Mouse (Mus musculus) right cerebral cortex, postnatal 25 days (tissue): ENCODE data around the gene Mrs2.

Source experiments
- DNase-seq: peaks from one replicate; pipeline ENCODE4 v3.0.0; 2022

The Mrs2 gene

DNA sequence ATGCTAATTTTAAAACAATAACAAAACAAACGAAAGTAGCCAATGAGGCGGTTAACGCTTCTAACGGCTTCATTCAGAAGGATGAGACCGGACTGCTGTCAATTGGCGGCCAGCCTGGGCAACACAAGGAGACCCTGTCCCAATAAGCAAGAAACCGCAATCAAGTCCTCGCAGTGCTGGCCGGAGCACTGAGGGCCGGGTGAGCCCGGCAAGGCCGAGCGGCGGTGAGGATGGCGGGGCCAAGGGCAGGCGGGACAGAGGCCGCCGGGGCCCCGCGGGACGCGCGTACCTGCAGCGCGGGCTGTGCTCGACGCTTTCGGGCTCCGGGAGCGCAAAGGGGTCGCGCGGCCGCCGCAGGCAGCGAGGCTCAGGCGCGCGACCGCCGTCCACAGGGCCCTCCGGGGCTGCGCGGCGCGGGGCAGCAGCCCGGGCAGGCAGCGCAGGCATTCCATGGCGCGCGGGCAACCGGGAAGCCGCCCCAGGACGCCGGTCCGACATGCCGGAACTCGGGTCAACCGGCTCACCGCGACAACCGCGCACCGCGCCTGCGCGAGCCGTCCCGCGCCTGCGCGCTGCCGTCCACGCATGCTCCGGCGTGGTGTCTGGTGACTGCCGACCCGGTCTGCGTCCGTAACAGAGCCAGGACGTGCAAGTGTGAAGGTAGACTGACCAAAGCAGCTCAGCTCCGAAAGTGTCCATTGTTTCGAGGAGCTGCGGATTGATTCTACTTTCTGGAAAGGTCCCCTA is at the start of gene Mrs2:
Mrs2 (minus strand) TSS at position 587 of the 747 bp plus-strand sequence.
- peak; percentile 91 for DNase-seq

DNA sequence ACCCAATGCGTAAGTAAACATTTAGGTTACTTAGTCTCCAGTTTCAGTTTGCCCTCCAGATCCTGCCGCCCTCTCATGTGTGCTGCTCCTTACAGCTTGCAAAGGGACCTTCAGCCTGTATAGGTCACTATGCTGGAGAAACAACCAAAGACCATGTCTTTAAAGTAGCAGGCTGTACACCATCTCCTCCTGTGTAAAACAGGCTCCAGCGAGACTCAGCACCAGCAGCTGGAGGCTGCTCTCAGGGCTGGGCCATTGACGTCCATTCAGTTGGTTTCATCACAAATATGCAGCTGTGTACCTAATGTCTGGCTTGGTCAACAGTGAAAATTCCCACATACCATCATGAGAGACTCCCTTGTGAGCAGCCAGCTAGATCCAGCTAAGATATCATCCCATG is 49.6 kb upstream of the Mrs2 start:
- no peak for DNase-seq

DNA sequence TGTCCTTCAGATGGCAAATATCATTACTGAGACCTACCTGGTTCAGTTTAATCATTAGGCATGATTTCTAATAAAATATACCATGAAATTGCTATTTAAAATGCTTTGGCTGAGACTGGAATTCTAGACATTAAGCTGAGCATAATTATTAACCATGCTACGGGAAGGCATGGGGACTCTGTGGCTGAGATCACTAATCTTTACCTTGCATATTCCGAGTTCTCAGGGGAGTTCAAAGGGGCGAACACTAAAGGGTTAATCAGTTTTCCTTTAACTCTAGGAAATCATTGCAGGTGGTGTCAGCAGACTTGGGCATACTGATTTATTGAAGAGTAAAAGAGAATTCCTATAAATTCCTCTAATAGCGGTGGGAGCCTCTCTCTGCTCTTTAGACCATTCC is 47.0 kb upstream of the Mrs2 start:
- DNase-seq, result no peak

DNA sequence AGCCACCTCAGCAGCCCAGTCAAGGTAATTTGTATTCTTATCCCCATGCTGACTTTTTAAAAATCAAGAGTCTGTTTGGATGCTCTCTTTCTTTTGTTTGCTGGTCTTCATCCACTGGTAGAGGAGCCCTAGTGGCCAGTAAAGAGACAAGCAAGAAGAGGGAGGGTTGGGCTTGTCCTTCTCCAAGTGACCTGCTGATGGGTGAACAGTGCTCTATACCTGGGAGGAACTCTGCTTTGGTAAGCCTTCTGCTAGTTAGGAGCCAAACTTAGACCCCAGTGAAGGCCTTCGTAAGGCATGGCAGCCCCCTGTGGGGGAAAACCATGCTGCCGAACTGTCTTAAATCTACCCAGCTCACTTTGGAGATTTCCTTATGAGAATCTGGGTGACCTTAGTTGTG is 46.5 kb upstream of the Mrs2 start:
- DNase-seq, result no peak

DNA sequence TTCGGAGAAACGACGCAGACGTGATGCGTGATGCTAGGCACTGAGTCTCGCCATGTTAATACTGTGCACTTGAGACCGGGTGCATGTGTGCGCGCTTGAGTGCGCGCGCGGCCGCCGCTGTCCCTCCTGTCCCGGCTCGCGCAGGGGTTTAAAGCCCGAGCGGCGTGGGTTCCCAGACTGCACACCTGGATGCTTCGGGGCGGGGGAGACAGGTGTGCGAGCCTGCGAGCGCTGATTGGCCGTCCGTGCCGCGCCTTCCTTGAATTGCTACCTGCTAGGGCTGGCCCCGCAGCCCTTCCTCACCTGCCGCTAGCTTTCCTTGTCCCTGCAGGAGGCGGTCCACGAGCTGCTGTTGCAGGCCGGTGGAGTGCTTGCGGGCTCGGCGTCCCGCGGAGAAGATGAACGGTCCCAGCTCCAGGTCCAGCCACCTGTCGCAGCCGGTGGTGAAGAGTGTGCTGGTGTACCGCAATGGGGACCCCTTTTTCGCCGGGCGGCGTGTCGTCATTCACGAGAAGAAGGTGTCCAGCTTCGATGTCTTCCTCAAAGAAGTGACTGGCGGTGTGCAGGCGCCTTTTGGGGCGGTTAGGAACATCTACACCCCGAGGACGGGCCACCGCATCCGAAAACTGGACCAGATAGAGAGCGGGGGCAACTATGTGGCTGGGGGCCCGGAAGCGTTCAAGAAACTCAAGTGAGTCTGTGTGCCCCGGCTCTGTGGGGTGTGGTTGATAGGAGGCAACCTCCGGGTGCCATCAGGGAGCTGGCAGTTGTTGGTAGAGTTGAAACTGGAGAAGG is 35.9 kb upstream of the Mrs2 start, which contains the start of gene Dcdc2a:
Dcdc2a (plus strand) TSS at position 132 of the 795 bp plus-strand sequence.
- DNase-seq, result peak; percentile 20

DNA sequence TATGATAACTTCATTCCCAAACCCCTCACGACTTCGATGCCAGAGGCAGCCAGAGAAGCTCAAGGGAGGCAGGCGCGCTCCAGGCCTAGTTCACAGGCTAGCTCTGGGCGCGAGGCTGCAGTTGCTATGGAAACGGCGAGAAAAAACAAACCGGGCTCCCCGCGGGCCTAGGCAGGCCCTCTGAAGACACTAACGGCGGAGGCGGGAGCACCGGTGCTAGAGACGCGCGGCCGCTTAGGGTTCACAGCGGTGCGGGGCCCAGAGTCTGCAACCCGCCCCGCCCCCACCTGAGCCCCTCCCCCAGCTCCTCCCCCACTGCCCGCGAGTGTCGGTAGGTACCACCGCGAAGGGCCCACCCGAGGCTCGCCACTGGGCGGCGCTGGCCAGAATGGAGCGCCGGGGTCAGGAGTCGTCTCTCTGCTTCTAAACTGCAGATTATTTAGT is 35.0 kb upstream of the Mrs2 start:
- peak; percentile 77 for DNase-seq

DNA sequence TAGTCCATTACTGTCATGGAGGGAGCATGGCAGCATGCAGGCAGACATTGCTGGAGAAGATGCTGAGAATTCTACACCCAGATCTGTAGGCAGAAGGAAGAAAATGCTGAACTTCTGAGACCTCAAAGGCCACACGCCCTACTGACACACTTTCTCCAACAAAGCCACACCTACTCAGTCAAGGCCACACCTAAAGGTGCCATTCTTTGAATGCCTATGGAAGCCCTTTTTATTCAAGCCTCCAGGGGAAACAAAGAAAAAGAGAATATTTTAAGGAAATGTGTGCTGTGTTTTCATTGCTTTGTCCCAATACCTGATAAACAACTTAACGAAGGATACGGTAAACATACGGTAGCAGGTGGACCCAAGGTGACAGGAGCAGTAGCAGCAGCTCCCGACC is 32.5 kb upstream of the Mrs2 start:
- DNase-seq, result no peak

DNA sequence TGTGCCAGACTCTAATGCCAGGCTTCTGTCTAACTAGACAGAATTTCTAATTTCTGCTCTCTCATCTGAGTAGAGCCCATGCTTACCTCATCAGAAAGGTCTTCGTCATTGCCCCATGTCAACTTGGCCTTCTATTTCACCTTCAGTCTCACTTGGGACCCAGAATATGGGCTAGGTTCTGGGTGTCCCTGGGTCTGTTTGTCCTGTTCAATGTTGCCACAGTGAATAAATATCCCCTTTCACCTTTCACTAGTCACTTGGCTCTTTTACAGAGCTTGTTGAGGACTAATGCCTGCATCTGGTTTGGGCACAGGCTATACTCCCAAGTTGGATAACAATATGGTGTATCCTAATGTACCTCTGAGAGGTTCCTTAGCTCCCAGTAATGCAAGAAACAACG is 19.3 kb upstream of the Mrs2 start:
- no peak for DNase-seq

DNA sequence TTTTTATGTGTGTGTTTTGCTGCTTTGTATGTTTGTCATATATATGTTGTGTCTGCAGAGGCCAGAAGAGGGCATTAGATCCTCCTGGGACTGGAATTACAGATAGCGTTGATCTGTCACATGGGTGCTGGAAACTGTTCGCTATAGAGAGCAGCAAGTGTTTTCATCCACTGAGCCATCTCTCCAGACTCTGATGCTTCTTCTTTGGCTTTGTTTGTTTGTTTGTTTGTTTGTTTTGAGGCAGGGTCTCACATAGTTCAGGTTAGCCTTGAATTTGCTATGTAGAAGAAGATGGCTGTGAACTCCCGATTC is 6.9 kb upstream of the Mrs2 start:
- DNase-seq, result no peak

DNA sequence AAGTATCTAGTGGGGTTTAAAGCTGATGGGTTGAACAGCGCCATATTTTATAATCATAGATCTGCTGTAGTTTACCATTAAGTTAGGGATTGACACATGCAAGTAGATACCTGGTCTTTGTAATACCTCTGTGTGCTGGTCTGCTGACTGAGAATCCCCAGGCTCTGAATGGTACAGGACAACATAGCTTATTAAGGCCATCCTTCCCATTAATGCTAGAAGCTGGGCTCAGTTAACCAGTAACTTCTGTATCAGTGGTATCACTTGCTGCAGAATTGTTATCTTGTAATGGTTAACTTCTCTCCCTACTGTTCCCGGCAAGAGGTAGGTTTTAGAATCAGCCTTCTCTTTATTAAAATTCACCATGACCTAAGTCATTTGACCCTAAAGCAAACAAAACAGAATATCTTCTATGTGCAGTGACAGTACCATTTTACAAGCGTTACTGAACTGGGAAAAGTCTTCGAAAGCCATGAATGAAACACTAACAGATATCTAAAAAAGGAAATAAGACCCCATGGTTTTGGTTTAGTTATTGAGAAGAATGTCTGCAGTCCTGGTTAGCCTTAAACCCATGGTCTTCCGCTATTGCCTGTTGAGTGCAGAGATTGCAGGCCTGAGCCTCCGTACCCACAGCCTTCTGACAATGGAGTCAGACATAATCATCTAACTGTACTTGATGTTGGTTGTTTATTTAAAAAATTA is 6.4 kb upstream of the Mrs2 start:
- no peak for DNase-seq

DNA sequence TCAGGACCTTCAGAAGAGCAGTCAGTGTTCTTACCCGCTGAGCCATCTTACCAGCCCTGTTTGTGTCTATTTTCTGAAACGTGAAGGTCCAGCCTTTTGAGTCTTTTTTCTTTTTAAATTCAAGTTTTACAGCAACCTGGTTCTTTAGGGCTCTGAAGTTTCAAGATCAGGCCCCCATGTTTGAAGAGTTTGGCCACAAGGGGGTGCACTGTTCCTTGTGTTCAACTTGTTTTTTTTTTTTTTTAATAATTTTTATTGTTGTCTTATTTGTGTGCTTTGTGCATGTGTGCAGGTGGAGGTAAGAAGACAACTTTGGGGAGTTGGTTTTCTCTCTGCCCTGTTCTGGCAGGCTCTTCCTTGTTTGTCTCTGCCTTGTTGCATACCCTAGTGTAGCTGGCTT is 4.5 kb upstream of the Mrs2 start:
- DNase-seq, result no peak

DNA sequence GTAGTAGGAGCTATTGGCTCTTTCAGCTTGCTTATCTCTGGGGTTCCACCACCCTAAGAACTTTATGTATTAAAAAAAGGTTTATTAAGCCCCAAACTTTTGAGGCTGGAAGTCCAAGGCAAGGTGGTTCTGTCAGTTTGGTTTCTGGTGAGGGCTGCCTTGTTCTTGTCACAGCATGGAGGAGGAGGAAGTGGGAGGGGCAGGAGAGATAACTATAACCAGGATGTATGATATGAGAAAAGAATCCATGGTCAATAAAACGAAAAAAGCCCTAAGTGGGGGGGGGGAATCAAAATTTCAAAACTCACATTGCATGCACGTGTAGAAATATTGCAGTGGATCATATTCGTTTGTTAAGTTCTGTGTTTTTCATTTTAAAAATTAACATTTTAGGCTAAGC is 3.0 kb upstream of the Mrs2 start:
- no peak for DNase-seq

DNA sequence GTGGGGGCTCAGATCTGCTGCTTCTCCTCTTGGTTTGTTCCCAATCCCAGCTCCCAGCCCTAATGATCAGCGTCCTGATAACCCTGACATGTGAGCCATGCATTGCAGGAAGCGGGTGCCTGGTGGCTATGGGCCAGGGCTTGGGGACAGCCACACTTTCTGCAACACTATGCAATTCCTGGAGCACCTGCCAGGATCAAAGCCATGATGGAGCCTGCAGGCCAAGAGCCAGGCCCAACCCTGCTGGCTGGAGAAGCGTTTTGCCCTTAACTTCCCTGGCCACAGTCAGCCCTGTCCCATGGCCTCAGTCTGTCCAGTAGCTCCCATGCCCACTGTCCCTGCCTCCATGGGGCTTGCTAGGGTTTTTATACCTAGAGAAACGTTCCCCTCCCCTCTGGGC is 2.2 kb upstream of the Mrs2 start:
- DNase-seq, result no peak

DNA sequence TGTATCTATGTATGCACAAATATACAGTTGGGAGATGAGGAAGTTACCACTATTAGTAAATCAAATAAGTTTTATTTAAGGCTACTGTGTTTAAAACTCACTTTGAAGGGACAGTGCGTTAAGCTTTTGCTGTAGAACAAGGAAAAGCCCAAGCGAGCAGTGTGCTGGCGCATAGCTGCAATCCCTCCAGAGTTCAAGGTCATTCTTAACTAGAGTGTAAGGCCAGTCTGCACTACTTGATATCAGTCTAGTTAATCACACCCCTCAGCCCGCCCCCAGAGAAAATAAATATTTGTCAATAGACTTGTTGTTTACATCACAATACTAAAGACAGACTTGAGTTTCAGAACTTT is 337 bp upstream of the Mrs2 start:
- no peak for DNase-seq

DNA sequence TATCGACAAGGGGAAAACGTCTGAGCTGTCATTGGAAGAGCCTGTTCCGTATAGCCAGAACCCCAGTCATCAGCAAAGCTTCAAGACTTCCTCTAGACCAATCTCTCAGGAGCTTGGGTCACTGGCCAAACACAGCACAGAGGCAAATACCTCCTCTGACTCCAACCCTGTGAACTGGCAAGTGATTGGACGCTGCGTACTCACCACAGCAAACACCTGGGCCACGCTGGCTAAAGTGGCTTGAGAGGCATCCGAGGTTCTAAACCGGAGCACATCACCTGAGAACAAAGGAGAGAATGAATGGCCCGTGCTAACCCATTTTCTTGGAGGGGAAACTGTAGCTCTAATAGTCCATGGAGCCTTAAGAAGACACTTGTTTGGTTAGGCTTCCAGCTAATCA is 1.9 kb downstream of the Mrs2 start:
- no peak for DNase-seq

DNA sequence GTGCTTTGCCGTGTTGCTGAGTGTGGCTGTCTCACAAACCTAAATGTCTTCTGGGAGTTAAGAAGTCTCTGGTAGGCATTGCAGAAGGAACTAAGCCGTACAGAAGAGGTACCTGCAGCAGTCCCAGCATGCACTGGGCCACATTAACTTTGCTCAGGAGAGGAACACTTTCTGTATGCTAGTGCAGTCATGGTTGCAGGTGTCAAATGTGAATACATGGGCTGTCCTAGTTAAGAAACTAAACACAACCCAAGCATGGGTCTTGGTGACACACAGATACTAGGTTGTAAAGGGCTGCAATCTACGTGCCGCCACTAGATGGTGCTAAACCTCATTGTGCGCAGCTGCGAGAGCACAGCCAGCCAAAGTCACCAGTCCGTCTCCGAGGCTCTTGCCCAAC is 13.1 kb downstream of the Mrs2 start:
- DNase-seq, result no peak

DNA sequence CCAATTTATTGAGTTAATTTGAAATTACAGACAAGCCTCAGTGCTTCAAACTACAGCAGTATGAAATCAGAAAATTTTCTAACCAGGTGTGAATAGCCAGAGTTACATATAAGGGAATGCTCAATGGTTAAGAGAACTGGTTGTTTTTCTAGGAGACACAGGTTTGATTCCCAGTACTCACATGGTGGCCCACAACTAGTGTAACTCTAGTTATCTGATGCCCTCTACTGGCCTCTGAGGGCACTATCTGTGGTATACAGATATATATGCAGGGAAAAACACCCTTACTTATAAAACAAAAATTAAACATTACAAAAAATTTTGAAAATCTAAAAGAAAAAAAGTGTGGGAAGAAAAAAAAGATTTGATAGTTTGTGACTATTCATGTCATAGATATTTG is 17.2 kb downstream of the Mrs2 start:
- DNase-seq, result no peak

DNA sequence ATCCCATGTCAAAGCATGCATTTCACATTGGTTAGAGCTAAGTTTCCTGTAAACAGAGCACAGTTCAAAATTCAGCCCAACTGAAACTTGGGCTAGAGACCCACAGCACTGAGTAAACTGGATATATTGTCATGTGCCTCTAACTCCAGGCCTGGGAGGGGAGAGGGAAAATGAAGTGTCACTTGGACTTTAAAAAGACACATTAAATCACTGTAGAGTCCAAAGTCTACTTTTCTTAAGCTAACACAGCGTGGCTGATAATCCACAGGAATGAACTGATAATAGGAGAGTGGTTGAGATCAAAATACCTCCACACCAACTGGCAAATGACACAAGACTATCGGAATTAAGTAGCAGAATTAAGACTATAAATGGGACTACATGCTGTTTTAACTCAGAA is 20.6 kb downstream of the Mrs2 start:
- no peak for DNase-seq

DNA sequence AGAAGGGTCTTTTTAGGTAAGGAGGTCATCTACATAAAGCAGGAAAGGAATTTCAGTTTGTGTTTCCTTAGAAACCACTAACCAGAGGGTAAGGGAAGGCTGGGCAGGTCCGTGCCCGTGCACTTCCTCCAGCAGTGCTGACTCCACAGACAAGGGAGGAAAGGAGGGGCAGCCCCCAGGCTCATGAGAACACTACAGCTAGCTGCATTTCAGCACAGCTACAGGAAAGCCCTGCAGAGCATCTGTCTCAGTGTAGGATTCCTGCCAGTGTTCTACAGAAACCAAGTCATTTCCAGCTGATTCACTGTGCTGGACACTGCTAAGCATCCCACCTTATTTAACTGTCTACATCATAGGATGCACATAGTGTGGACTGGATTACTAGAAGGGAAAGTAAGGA is 27.0 kb downstream of the Mrs2 start:
- no peak for DNase-seq

DNA sequence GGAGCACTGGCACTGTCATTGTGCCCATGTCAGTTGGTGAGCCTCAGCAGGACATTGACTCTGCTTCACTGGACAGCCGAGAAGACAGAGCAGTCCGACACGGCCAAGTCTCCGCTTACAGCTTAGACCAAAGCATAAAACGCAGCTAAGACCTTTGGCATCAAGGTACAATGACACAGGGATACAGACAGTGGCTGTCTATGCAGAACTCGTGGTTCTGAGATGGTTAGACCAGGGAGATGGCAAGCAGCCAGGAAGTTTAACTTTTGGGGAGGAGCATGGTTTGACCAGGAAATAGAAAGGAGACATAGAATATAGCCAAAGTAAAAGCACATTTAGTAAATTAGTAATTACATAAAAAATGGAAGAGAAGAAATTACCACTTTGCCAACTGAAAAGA is 31.2 kb downstream of the Mrs2 start:
- no peak for DNase-seq

DNA sequence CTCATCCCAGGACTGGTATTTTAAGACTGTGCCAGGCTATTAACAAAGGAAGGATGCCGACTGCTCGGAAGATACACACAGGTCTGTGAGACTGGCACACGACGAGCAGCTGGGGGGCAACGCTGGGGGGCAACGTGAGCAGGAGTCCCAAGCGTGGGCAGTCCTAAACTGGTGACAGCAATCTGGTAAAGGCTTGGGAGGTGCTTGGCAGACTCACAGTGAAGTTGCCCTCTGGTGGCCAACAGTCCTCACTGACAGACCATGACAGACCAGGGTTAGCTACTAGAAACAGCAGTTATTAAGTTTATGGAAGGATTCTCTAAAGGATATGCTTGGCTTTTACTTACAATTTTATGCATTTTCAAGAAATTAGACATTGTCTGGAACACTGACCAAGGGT is 31.8 kb downstream of the Mrs2 start:
- peak; percentile 42 for DNase-seq

DNA sequence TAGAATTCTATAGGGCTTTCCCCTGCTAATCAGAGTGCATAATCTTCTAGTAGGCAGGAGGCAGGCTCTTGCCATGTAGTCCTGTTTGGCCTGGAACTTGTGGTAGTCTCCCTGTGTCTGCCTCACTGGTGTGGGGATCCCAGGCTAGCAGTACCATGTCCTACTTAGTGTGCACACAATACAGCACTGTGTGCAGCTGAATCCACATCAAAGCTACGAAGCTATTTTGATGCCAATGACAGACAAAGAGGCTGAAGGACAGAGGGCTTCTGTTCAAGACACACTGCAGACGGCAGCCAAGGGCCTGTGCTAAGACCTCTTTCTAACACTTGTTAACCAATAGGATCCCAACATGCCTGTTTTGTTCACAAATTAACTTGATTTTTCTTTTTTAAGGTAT is 34.7 kb downstream of the Mrs2 start:
- no peak for DNase-seq

DNA sequence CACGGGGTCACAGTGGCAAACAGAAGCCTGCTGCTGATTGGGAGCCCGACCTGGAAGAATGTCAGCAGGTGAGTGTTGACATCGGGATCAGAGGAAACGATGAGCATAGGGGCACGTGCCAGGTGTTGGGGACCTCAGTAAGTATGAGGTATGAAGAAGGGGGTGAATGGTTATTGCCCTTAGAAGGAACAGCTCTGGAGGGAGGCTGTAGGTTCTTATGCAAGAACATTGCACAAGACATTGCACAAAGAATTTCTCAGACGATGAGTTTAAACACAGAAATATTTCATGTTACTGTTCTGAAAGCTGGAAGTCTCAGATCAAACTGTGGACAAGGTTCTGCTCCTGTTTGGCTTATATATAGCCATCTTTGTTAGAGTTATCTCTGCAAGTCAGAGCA is 39.1 kb downstream of the Mrs2 start:
- DNase-seq, result no peak

DNA sequence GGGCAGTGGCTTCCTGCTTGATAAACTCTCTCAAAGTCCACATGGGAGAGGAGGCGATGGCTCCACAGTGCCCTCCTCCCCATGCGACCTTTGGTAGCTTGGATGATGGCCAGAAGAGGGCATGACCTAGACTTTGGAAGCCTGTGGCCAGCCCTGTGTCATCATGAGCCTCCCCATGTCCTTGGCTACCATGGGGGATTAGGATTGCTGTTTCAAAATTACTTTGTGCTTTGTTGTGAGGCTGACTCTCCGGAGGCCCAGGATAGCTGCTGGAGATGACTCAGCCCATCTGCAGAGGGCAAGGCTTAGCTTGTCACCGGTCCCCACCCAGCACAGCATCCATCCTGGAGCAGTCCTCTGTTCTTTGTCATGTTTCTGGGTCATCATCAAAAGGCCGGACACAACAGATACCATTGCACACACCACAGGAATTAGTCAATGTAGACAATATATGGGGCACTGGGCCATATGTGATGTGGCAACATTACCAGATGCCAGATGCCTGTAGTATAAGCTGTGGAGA is 42.3 kb downstream of the Mrs2 start:
- no peak for DNase-seq
